Mouse (Mus musculus) erythroblast, embryonic 14.5 days (primary cell): Measurements from ENCODE around the gene Grhl3. TPM values are rescaled to one million over a fixed set of nuclear protein-coding genes. Genes with fewer than 3 reads are reported as not detected.

Experiments used
- H3K27me3 ChIP-seq: 2 replicates; pipeline ENCODE4 v1.6.1; 2012; ENCODE audit warnings: inconsistent platforms; ENCODE audit not compliant: control insufficient read depth
- H3K36me3 ChIP-seq: 2 replicates; pipeline ENCODE4 v1.6.1; 2012; ENCODE audit warnings: mild to moderate bottlenecking, inconsistent platforms; ENCODE audit not compliant: control insufficient read depth
- H3K4me1 ChIP-seq: 2 replicates; pipeline ENCODE4 v1.6.1; 2012; ENCODE audit warnings: inconsistent platforms; ENCODE audit not compliant: control insufficient read depth
- H3K4me3 ChIP-seq: replicated peaks from 2 replicates; pipeline ENCODE3; 2012; ENCODE audit warnings: moderate library complexity, mild to moderate bottlenecking, inconsistent platforms
- H3K9me3 ChIP-seq: 2 replicates; pipeline ENCODE4 v1.6.1; 2012; ENCODE audit warnings: low read length, inconsistent platforms, mixed read lengths; ENCODE audit not compliant: control insufficient read depth
- GATA1 ChIP-seq: IDR thresholded peaks from 2 replicates; pipeline ENCODE4 v1.6.1; 2012; ENCODE audit warnings: low read length, inconsistent platforms, mixed read lengths
- TAL1 ChIP-seq: IDR thresholded peaks from 3 replicates; pipeline ENCODE4 v1.6.1; 2012; ENCODE audit warnings: low read length, inconsistent platforms, mixed read lengths
- polyA plus RNA-seq: library from polyadenylated mRNA; stranded (reverse); fragments of >175 nt; gene quantifications from 2 replicates; pipeline ENCODE4 v1.2.3, GENCODE M21; 2012

The Grhl3 gene
- polyA plus RNA-seq, 1 experiment = not detected

DNA sequence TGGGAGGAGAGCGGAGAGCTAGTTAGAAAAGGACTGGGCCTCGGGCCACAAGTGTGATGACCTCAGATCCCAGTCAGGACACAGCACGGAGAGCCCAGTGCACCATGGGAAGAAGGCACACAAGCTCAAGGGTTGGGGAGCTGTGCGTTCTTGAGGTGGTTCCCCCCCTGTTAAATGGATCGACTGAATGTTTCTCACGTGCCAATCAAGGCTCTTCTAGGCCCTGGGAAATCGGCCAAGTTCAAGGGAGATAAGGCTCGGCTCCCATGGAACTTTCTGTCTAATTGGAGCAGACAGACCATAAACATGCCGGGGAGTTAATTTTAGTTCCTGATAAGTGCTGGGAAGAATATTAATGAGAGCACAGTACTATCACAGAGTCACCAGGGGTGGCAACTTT is 8.0 kb downstream of the Grhl3 start:
- TF ChIP-seq GATA1 (no peak), TAL1 (no peak)
- Histone ChIP-seq H3K4me3 (no peak overlapping the region), H3K9me3 (no peaks in the 10 kb centered on the region), H3K27me3 (peaks cover 42% of the 10 kb centered on the region), H3K36me3 (no peaks in the 10 kb centered on the region), H3K4me1 (peaks cover 5% of the 10 kb centered on the region)

GRCm38 (mm10) chr4:135563794-135564193 is 9.6 kb downstream of the Grhl3 start:
- no peaks in the 10 kb centered on the region for H3K4me1 ChIP-seq
- peaks cover 26% of the 10 kb centered on the region for H3K27me3 ChIP-seq
- H3K9me3 ChIP-seq = no peaks in the 10 kb centered on the region
- no peak overlapping the region for H3K4me3 ChIP-seq
- TF ChIP-seq TAL1 (no peak), GATA1 (no peak)
- no peaks in the 10 kb centered on the region for H3K36me3 ChIP-seq

DNA sequence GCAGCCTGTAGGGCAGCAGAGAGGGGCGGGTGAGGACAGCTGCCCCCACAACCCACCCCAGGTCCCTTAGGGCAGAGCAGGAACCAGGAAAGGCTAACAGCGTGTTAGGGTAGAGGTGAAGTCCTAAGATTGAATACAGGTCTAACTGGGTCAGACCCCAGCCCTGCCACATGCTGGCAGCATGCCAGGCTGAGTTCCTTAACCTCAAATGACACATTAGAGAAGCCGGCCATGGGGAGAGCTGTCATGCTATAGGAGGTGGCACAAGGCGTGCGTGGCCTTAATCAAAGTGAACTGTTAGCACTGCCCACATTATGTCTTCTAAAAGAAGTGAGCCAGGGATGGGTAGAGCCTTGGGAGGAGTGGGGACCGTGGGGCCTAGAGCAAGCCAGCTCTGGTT is 24.1 kb downstream of the Grhl3 start:
- Histone ChIP-seq H3K36me3 (no peaks in the 10 kb centered on the region), H3K4me3 (no peak overlapping the region), H3K9me3 (no peaks in the 10 kb centered on the region), H3K27me3 (peaks cover 14% of the 10 kb centered on the region), H3K4me1 (peaks cover 7% of the 10 kb centered on the region)
- TF ChIP-seq TAL1 (no peak), GATA1 (no peak)

GRCm38 (mm10) chr4:135548521-135549077 is 24.8 kb downstream of the Grhl3 start:
- Histone ChIP-seq H3K4me1 (peaks cover 7% of the 10 kb centered on the region), H3K36me3 (no peaks in the 10 kb centered on the region), H3K9me3 (no peaks in the 10 kb centered on the region), H3K27me3 (peaks cover 15% of the 10 kb centered on the region), H3K4me3 (no peak overlapping the region)
- TF ChIP-seq TAL1 (no peak), GATA1 (no peak)

DNA sequence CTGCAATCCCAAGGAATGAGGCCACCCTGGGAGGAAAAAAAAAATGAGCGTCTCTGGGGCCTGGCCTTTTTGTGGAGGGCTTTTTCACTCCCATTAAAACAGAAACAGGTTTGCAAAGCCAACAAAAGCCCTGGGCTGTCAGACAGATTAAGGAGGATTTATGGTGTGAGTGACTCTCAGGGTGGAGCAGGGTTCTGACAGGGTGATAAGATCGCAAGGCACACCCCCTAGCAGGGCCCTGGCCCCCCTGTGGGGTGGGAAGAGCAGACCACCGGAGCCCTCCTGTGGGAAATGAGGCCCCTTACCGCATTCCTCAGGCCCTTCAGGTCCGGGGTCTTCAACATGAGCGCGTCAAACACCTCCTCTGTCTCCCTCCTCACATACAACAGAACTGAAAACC is 25.3 kb downstream of the Grhl3 start:
- H3K27me3 ChIP-seq = peaks cover 15% of the 10 kb centered on the region
- no peak overlapping the region for H3K4me3 ChIP-seq
- TF ChIP-seq GATA1 (no peak), TAL1 (no peak)
- peaks cover 7% of the 10 kb centered on the region for H3K4me1 ChIP-seq
- no peaks in the 10 kb centered on the region for H3K9me3 ChIP-seq
- no peaks in the 10 kb centered on the region for H3K36me3 ChIP-seq

DNA sequence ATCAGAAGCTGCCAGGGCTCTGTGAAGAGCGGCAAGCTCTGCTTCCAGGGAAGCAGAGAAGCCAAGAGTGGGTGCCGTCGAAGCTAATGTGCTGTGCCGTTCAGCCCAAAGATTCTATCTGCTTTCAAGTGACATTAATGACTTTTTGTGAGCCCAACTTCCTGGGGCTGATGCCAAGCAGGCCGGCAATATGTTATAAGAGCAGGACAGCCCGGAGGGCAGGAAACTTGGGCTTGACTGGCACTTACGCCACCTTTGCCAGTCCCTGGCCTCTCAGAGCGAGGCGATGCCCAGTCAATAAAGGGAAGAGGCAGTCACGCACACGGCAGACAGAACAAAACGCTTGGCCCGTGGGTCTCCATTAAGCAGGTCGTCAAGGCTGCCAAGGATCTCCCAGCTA is 25.9 kb downstream of the Grhl3 start:
- TF ChIP-seq TAL1 (no peak), GATA1 (no peak)
- Histone ChIP-seq H3K27me3 (peaks cover 13% of the 10 kb centered on the region), H3K9me3 (no peaks in the 10 kb centered on the region), H3K36me3 (no peaks in the 10 kb centered on the region), H3K4me1 (peaks cover 7% of the 10 kb centered on the region), H3K4me3 (no peak overlapping the region)

GRCm38 (mm10) chr4:135546793-135547192 is 26.6 kb downstream of the Grhl3 start:
- Histone ChIP-seq H3K9me3 (no peaks in the 10 kb centered on the region), H3K4me3 (no peak overlapping the region), H3K4me1 (peaks cover 7% of the 10 kb centered on the region), H3K36me3 (no peaks in the 10 kb centered on the region), H3K27me3 (peaks cover 11% of the 10 kb centered on the region)
- TF ChIP-seq TAL1 = no peak
- TF ChIP-seq GATA1 = no peak

DNA sequence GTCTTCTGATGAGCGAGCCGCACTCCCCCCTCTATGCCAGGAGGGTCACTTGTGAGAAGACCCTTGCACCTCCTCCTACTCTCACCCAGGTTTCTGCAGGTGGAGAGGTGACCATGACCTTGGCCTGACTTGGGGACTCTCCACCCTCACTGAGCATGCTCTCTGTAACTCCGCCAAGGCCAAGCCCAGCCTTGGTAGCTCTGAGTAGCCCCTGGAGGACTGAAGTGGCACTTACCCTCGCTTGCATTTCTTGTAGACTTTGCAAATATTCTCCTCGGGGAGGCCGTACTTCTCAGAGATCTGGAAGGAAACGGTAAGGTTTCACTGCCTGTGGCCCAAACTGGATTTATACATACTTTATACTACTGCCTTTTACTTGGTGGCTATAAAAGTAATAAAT is 27.4 kb downstream of the Grhl3 start:
- Histone ChIP-seq H3K36me3 (no peaks in the 10 kb centered on the region), H3K4me1 (peaks cover 7% of the 10 kb centered on the region), H3K27me3 (peaks cover 11% of the 10 kb centered on the region), H3K9me3 (no peaks in the 10 kb centered on the region), H3K4me3 (no peak overlapping the region)
- TF ChIP-seq TAL1 = no peak
- TF ChIP-seq GATA1 = no peak

DNA sequence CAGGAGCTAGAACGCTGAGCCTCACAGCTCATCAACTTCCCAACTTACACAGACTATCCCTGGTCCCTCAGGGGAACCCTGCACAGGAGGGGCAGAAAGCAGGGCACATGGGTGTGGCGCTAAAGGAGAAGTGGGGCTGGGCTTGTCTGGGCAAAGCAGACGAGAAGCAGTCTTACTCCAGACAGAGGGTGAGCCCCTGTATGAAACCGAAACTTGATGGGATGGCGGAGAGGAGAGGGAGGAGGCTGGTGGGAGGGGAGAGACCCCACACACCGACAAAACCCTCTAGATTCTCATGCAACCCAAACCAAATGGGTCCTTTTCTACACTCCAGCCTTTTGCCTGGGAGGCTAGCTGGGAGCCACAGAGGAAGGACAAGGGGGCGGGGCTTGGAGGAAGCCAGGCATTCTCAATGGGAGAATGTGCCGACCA is 28.3 kb downstream of the Grhl3 start:
- H3K9me3 ChIP-seq = no peaks in the 10 kb centered on the region
- H3K27me3 ChIP-seq = peaks cover 11% of the 10 kb centered on the region
- TF ChIP-seq TAL1 (no peak), GATA1 (no peak)
- H3K4me3 ChIP-seq = peak overlapping the region; percentile 25
- peaks cover 7% of the 10 kb centered on the region for H3K4me1 ChIP-seq
- H3K36me3 ChIP-seq = no peaks in the 10 kb centered on the region

- Histone ChIP-seq H3K4me3 (no peak overlapping the region), H3K27me3 (peaks cover 11% of the 10 kb centered on the region), H3K36me3 (no peaks in the 10 kb centered on the region), H3K9me3 (no peaks in the 10 kb centered on the region), H3K4me1 (peaks cover 7% of the 10 kb centered on the region)
- TF ChIP-seq GATA1 (no peak), TAL1 (no peak)
These were observed 29.1 kb downstream of the Grhl3 start for GRCm38 (mm10) chr4:135544284-135544683.
